Mouse (Mus musculus) ES-Bruce4 (cell line): ENCODE data around the gene Meox1. TPM values are rescaled to one million over a fixed set of nuclear protein-coding genes. Genes with fewer than 3 reads are reported as not detected.
A peak's percentile ranks its signal among the peaks of the same experiment; 100 is the strongest.

Experiments used
- H3K27ac ChIP-seq: 2 replicates; pipeline ENCODE4 v1.5.1; 2012; ENCODE audit warnings: low read length, inconsistent platforms; ENCODE audit not compliant: insufficient read depth
- H3K27me3 ChIP-seq: 2 replicates; pipeline ENCODE4 v1.6.1; 2012; ENCODE audit warnings: mild to moderate bottlenecking, low read length, inconsistent platforms; ENCODE audit not compliant: control insufficient read depth, poor library complexity, insufficient read depth, severe bottlenecking
- H3K36me3 ChIP-seq: 2 replicates; pipeline ENCODE4 v1.6.1; 2012; ENCODE audit warnings: inconsistent platforms, mild to moderate bottlenecking, low read length, moderate library complexity; ENCODE audit not compliant: control insufficient read depth, poor library complexity, insufficient read depth, severe bottlenecking
- H3K4me1 ChIP-seq: one replicate; pipeline ENCODE4 v1.8.1; 2011; ENCODE audit warnings: low read length; ENCODE audit not compliant: control insufficient read depth, insufficient read depth
- H3K4me3 ChIP-seq: 2 replicates; pipeline ENCODE4 v1.5.1; 2011; ENCODE audit warnings: low read depth, mild to moderate bottlenecking, low read length
- H3K9ac ChIP-seq: 2 replicates; pipeline ENCODE4 v1.6.1; 2012; ENCODE audit warnings: low read depth, mild to moderate bottlenecking, inconsistent platforms; ENCODE audit not compliant: poor library complexity, severe bottlenecking
- H3K9me3 ChIP-seq: replicated peaks from 2 replicates; pipeline ENCODE4 v1.6.1; 2012; ENCODE audit warnings: mild to moderate bottlenecking, low read length, inconsistent platforms; ENCODE audit not compliant: control insufficient read depth, poor library complexity, insufficient read depth, severe bottlenecking
- CTCF ChIP-seq: IDR thresholded peaks from one replicate; pipeline ENCODE4 v1.8.1; 2011; ENCODE audit warnings: low read depth, low read length
- EP300 ChIP-seq: IDR thresholded peaks from 2 replicates; pipeline ENCODE4 v1.6.1; 2011; ENCODE audit warnings: low read depth, low read length; ENCODE audit not compliant: insufficient read depth
- POLR2A ChIP-seq: IDR thresholded peaks from one replicate; pipeline ENCODE4 v1.8.1; 2011; ENCODE audit warnings: low read length; ENCODE audit not compliant: insufficient read depth
- polyA plus RNA-seq: library from polyadenylated mRNA; stranded (reverse); fragments of >200 nt; gene quantifications from 2 replicates; pipeline ENCODE4 v1.2.4, GENCODE M21; 2011; ENCODE audit warnings: low read depth; ENCODE audit not compliant: missing spikeins, insufficient read depth, insufficient read length

Meox1 gene
- polyA plus RNA-seq, 1 experiment, result not detected

DNA sequence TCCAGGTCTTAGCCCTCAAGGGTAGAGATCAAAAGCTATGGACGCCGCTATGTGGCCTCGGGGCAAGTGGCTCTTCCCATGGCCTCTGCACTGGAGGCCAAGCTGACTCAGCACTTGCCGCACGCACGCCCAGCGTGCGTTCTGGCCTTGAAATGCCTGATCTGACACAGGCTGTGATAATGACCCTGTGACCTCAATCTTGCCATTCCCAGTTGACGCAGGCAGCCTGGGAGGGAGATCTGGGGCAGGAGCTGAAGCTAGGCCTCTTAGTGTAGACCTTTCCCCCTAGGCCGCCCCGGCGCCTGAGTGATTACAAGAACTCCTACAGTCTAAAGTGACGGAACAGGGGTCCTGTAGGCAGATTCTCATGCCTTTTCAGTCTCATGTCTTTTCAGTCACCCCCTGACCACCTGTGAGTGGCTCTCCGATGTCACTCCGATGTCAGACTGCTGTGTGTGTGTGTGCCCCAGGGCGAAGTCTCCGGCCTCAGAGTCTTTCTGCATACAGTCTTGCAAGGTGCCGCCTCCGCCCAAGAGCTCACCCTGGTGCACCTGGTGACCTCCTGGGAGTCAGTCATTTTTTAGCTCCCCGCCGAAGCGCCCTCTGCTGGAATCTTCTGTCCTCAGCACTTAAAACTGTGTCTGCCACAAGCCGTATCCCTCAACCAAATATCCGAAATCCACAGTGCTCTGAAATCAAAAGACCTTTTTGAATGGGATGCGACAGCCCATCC lies 34.0 kb upstream of the Meox1 start:
- Histone ChIP-seq H3K4me3 (peak overlapping the region; percentile 17), H3K4me1 (peaks cover 14% of the 10 kb centered on the region), H3K9ac (no peak overlapping the region), H3K36me3 (no peaks in the 10 kb centered on the region), H3K9me3 (no peaks in the 10 kb centered on the region), H3K27ac (peak overlapping the region; percentile 73), H3K27me3 (no peaks in the 10 kb centered on the region)
- TF ChIP-seq POLR2A (no peak), EP300 (peak; percentile 88), CTCF (peak; percentile 71)

DNA sequence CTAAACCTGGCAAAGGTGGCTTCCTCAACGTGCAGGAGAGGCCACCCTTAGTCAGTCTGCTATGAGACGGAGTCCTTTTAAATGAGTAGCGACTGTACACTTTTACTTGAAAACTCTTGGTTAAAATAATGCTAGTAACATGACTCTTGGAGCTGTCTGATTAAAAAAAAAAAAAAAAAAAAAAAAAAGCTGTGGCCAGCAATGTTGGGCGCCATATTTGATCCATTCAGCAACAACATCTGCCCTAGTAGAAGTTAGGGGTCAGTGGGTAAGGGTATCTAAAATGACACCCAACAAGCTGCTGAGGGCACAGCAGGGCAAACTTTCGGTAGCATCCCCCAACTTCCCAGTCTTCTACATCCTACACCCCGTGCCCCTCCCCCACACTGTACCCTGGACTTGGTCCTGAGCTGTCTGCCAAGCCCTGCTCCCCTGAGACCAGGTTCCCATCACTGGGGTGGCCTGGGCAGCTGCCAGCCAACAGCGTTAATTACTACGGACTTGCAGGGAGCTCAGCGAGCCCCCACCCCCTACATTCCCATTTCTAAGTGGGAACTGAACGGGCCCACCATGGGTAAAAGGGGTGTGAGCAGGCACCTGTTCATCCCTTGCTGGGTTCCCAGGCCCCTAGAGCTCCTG lies 32.9 kb upstream of the Meox1 start:
- no peaks in the 10 kb centered on the region for H3K9me3 ChIP-seq
- no peaks in the 10 kb centered on the region for H3K36me3 ChIP-seq
- H3K27me3 ChIP-seq, result no peaks in the 10 kb centered on the region
- H3K27ac ChIP-seq, result no peak overlapping the region
- no peak overlapping the region for H3K4me3 ChIP-seq
- H3K9ac ChIP-seq, result no peak overlapping the region
- peaks cover 13% of the 10 kb centered on the region for H3K4me1 ChIP-seq
- TF ChIP-seq CTCF (no peak), POLR2A (no peak), EP300 (no peak)

DNA sequence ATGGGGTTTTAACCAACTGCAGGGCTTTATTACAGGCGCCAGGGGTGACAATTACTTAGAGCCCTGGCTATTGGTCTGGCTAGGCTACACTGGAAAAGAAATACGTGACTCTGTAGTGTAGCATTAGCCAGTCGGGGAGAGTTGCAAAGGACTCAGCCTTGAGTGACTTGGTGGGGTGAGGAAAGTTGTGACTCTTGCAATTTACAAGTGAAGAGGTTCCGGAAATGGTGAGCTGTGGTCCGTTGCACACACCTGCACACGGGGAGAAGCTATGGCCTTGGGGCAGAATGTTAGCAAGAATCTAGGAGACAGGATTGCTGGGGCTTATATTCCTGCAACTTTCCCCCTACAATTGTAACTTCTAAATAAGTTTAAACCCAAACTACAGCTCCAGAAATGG lies 31.5 kb upstream of the Meox1 start:
- Histone ChIP-seq H3K4me1 (peaks cover 14% of the 10 kb centered on the region), H3K27me3 (no peaks in the 10 kb centered on the region), H3K9ac (no peak overlapping the region), H3K9me3 (no peaks in the 10 kb centered on the region), H3K36me3 (no peaks in the 10 kb centered on the region), H3K27ac (0 out of 2 replicates have a peak overlapping the region, but pooled peaks have one; percentile 22), H3K4me3 (no peak overlapping the region)
- TF ChIP-seq EP300, result peak; percentile 92
- no peak for TF ChIP-seq POLR2A

DNA sequence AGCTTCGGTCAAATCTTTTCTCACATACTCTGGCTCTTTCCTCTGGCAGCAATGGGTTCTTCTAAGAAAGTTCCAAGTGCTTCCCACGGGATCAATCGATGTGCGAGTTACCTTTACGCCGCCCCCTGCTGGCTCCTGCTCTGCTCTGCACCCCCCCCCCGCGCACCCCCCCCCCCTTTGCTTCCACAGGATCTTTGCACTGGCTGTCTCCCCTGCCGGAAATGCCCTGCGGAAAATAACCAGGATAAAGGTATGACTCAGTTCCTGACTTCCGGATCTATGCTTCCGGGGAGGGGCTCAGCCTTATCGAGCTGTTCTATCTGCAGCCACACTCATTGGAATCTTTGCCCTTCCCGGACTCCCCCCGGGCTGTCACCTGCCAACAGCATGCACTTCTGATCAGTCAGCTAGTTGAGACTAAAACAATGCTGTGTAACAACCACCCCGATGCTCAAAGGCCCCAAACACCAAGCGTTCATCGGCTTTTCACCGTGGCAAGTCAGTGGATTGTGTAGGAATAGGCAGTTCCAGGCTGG lies 30.3 kb upstream of the Meox1 start:
- Histone ChIP-seq H3K4me1 (peaks cover 14% of the 10 kb centered on the region), H3K9ac (no peak overlapping the region), H3K9me3 (no peaks in the 10 kb centered on the region), H3K27me3 (no peaks in the 10 kb centered on the region), H3K36me3 (no peaks in the 10 kb centered on the region), H3K4me3 (no peak overlapping the region), H3K27ac (no peak overlapping the region)
- TF ChIP-seq CTCF (peak; percentile 16), POLR2A (no peak), EP300 (0 out of 2 replicates have a peak, but pooled peaks have one; percentile 7)

DNA sequence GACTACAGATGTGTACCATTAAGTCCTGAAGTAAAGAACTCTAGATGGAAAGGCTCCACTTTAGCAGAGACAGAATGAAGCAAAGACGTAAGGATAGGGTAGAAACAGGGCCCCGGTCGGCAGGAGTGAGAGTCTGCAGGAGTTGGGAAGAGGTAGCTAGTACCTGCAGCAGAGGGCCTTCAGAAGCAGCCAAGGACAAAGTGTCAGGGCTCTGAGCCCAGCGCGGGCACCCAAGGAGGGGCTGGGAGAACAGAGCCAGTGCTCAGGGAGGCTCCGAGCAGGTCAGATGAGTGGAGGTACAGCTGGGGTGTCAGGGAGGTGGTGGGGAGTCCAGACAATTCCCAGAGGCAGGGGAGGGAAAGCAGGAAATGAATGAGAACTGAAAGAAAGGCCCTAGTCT lies 29.8 kb upstream of the Meox1 start:
- Histone ChIP-seq H3K9ac (no peak overlapping the region), H3K4me1 (peaks cover 14% of the 10 kb centered on the region)
- no peak for TF ChIP-seq POLR2A
- no peak for TF ChIP-seq CTCF
- no peak for TF ChIP-seq EP300

DNA sequence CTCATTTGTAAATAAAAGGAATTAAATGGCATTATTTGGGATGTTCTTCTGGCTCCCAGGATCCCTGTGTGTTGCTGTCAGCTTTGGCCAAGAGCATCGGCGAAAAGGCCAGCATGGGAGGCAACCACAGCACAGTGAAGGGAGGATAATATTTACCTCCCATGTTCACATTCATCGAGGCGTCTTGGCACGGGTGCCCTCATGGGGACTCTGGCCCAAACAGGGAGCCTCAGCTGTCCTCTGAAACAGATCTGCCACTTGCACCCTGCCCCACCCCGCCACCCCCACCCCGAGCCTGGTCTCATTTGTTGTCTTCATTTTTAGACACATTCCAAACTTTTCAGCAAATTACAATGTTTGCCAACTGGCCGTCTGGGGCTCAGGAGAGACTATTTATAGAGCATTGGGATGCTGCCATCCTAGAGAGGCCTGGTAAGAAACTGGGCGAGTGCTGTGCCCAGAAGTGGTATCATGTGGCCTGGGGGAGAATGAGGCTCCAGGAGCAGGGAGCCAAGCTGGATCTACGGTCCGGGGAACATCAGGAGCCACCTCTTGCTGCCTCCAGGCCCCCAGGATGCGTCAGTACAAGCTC lies 27.3 kb upstream of the Meox1 start:
- no peak overlapping the region for H3K4me3 ChIP-seq
- H3K4me1 ChIP-seq, result peaks cover 9% of the 10 kb centered on the region
- no peak for TF ChIP-seq POLR2A
- no peak for TF ChIP-seq CTCF
- TF ChIP-seq EP300, result no peak
- H3K27ac ChIP-seq, result no peak overlapping the region
- H3K9ac ChIP-seq, result no peak overlapping the region
- no peaks in the 10 kb centered on the region for H3K27me3 ChIP-seq
- no peaks in the 10 kb centered on the region for H3K36me3 ChIP-seq
- no peaks in the 10 kb centered on the region for H3K9me3 ChIP-seq

More for the DNA sequence above, 29.8 kb upstream of the Meox1 start:
- Histone ChIP-seq H3K27ac (no peak overlapping the region), H3K27me3 (no peaks in the 10 kb centered on the region), H3K36me3 (no peaks in the 10 kb centered on the region), H3K4me3 (no peak overlapping the region), H3K9me3 (no peaks in the 10 kb centered on the region)
